Mouse (Mus musculus): ENCODE measurements at regions not wholly inside any gene's neighbourhood (a gene's known extent, or its start where the extent isn't known, plus 50 kb on each side); places are given as distances from the start of the nearest gene placed in this dataset.

DNA sequence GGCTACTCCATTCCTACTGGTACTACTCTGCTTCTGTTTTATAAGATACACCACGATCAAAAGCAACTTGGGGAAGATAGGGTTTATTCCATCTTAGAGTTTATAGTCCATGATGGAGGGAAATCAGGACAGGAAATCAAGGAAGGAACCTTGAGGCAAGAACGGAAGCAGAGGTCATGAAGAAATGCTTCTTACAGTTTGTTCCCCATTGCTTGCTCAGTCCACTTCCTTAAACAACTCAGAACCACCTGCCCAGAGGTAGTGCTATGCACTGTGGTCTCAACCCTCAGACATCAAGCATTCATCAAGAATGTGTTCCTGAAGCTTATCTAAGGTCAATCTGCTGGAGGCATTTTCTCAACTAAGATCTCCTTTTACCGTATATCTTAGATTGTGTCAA lies 189.8 kb downstream of the Lmo4 start:
- TF ChIP-seq CTCF (IDR thresholded peaks at IDR 0.05; ENCODE audit: low read depth) (no peak), EP300 (IDR thresholded peaks at IDR 0.05; ENCODE audit: low read depth) (no peak)

Measured in liver, postnatal 0 days (tissue).